Mouse (Mus musculus) spleen, postnatal 36 days (tissue): ENCODE results near the gene Pnpla1.

Source experiments
- DNase-seq, 2 experiments: peaks; one replicate each; pipeline ENCODE4 v3.0.0; 2022; ENCODE audit warnings: low spot score in 2 of 2, mixed read lengths in 1 of 2

The Pnpla1 gene

DNA sequence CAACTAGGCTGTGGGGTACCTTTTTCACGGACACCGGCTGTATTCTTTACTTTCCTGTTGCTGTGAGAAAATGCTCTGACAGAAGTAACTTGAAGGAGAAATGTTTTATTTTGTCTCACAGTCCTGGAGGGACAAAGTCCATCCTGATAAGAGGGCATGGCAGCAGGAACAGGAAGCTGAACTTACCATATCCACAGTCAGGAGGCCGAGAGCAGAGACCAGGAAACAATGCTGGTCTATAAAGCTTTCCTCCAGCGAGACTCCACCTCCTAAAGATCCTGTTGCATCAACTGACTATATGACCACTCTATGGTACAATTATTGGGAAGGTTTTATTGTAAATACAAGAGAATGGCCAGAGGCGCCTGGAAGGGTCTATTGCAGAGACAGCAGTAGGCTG lies 14.5 kb upstream of the Pnpla1 start:
- DNase-seq = no peak

- DNase-seq = no peak
Measured at GRCm38 (mm10) chr17:28846974-28847617, 11.1 kb upstream of the Pnpla1 start.

DNA sequence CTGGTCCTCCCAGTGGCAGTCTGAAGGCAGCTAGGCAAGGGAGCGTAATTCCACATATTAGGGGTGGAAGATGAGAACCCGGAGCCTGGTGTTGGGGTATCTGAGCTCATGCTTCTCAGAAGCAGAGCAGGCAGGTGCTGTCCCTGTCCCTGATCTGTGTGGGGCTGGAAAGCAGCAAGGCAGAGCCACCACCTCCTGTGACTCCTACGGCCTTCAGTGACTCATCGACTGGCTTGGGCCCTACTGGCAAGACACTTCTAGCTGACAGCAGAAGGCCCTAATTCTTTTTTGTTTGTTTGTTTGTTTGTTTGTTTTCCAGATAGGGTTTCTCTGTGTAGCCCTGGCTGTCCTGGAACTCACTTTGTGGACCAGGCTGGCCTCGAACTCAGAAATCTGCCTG lies 7.7 kb upstream of the Pnpla1 start:
- DNase-seq = no peak

GRCm38 (mm10) chr17:28854377-28854776 lies 3.8 kb upstream of the Pnpla1 start:
- DNase-seq = no peak

GRCm38 (mm10) chr17:28855166-28855885 lies 2.9 kb upstream of the Pnpla1 start:
- peak; percentile 27 to 50 for DNase-seq

DNA sequence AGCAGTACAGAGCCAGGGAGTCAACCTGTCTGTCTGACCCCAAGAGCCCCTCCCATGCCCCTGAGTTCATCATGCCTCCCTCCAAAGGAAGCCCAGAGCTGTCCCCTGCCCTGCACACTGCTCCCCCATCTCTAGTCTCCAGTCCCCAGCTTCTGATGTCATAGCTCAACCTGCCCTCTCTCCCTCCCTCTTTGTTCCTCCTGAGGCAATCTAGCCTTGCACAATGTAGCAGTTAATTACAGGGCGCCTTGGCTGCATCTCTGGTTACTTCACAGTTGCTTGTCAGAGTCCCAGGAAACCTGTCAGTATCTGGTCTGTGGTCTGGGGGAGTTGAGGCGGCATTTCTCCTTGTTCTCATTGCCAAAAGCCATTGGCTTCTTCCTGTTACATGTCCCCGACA lies 2.2 kb upstream of the Pnpla1 start:
- DNase-seq = no peak

GRCm38 (mm10) chr17:28863926-28864325 lies 5.7 kb downstream of the Pnpla1 start:
- no peak for DNase-seq

DNA sequence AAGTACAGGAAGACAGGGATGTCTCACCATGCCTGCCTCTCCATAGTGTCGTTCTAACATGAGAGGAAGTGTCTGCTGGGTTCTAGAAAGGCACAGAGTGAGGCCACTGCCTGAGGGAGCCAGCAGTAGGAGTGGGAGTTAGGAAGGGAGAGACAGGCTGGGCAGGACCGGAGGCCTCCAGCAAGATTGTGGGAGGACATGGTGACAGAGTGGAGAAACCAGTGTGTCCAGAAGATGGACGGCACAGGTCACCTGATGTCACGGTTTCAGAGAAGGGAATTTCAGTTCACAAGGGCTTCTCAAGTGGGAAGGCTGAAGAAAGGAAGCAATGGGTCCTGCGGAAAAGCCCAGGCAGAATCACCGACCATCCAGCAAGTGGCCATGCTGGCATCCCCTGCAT lies 6.3 kb downstream of the Pnpla1 start:
- DNase-seq = no peak

- DNase-seq = no peak
Measured at GRCm38 (mm10) chr17:28866921-28867320, 8.7 kb downstream of the Pnpla1 start.

DNA sequence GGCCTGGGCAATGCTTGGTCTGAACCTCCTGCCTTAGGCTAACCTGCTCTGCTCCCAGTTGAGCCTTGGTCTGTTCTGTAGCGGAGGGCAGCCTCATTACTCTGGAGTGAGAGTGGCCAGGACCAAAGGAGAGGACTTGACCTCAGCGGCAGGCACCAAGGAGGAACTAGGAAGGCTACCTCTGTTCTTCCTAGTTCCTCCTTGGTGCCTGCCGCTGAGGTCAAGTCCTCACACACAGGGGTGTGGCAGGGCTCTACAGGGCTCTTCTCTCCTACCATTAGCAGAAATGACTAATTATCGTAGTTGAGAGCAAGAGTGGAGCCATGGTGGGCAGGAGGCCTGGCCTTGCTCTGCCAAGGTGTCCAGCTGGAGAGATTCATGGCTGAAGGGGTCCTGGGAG lies 9.2 kb downstream of the Pnpla1 start:
- no peak for DNase-seq

GRCm38 (mm10) chr17:28869412-28870110 lies 11.3 kb downstream of the Pnpla1 start:
- no peak for DNase-seq

DNA sequence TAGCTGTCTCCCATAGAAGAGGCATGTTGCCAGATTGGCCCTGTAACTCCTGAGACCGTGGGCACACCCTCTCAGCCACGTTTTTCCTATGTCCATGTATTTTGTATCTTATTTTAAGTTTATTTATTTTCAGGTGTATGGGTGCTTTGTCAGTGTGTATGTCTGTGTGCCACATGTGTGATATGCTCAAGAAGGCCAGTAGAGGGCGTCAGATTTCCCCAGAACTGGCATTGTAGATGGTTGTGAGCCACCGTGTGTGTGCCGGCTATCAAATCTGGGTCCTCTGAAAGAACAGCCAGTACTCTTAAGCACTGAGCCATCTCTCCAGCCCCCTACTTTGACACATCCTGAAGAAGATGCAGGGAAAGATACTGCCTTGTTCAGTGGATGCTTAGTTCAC lies 12.2 kb downstream of the Pnpla1 start:
- DNase-seq = no peak

DNA sequence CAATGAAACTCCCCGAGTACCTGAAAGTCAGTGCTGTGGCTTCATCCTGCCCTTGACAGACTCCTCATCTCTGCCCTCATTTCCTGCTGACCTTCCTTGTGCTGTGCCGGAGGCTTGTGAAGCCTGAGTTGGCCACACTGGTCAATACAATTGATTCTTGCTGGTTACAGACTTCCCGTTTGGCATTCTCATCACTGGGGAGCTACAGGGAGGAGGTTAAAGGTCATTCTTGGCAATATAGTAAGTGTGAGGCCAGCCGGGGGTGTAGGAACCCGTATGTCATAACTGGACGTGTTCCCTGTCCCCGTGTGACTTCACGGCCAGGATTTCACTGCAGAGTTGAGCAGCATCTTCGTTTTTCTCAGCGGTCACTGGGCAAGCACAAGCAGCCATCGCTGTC lies 13.6 kb downstream of the Pnpla1 start:
- DNase-seq = no peak

GRCm38 (mm10) chr17:28872322-28872721 lies 14.1 kb downstream of the Pnpla1 start:
- DNase-seq = no peak

GRCm38 (mm10) chr17:28874216-28874615 lies 16.0 kb downstream of the Pnpla1 start:
- no peak for DNase-seq

DNA sequence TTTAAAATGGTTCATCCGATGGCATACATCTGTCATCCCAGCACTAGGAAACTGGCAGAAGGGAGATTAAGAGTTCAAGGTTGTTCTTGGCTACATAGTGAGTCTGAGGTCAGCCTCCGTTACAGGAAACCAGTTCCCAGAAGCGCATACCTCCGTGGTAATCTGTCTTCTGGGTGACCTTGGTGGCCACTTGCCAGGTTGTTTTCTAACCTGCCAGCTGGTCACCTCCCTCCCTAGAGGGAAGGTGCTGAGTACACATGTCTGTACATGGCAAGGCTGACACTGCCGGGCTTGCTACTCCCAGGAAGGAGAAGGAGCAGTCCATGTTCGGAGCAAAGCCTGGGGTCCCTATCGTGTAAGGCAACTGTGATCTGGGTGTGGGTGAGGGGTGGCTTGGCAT lies 16.6 kb downstream of the Pnpla1 start:
- no peak for DNase-seq

DNA sequence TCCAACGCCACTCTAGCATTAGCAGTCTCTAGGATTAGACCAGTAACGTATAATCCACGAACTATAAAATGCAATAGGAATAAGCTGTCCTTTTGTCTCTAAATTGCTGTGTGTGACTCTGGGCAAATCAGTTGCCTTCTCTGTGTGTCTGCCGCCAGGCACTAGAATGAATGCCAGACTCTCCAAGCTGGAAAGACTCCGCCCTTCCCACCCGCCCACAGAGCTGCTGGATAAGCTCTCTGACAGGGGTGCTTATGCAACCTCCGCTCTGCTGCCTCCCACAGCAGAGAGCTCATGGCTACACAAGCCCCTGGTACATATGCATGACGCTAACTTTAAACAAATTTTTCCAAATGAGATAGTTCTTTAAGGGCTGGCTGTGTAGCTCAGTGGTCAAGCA lies 17.1 kb downstream of the Pnpla1 start:
- no peak for DNase-seq

- DNase-seq = no peak
Measured at GRCm38 (mm10) chr17:28876331-28876730, 18.1 kb downstream of the Pnpla1 start.

DNA sequence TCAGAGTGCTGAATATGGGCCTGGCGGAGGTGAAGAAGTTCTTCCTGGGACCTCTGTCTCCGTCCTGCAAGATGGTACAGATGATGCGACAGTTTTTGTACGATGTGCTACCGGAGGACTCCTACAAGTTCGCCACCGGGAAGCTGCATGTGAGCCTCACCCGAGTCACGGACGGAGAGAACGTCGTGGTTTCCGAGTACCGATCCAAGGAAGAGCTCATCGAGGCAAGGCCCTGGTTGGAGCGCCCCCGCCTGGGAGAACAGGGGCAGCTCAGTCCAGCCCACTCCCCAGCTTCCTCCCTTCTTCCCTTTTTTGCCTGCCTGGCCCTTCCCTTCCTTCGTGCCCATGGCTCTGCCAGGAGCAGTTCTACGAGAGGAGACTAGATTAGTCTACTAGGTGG lies 18.6 kb downstream of the Pnpla1 start:
- DNase-seq = no peak

GRCm38 (mm10) chr17:28879931-28880391 lies 21.8 kb downstream of the Pnpla1 start:
- DNase-seq = peak; percentile 49 to 51

DNA sequence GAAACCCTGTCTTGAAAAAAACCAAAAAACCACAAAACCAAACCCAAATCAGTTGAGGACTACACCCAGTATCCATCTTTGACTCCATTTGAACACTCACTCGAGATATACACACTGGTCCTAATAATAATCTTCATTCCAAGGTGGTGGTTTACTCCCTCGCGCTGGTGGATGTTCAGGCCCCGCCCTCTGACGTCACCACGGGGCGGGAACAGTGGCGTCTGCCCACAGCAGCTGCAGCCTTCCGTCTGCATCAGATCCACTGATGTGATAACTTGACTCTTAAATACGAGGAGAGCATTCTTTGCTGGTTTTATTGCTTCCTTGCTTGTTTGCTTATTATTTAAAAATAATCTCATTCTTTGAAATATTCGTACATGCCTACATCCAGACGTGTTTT lies 24.1 kb downstream of the Pnpla1 start:
- peak; percentile 63 to 75 for DNase-seq

DNA sequence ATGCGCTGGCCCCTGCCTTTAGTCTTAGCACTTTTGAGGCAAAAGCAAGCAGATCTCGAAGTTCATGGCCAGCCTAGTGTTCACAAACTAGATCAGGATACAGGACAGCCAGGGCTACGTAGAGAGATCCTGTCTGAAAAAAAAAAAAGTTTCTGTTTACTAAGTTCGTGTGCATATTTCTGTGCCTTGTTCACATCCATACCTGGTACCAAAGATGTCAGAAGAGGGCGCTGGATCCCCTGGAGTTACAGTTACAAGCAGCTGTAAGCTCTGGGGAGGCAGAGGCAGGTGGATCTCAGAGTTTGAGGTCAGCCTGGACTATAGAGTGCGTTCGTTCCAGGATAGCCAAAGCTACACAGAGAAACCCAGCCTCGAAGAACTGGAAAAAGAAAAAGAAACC lies 24.6 kb downstream of the Pnpla1 start:
- DNase-seq = peak in 1 of 2 experiments; percentile 30
